Mouse (Mus musculus) hindbrain, embryonic 12.5 days (tissue): ENCODE measurements around the gene Olfr709-ps1. TPM values are rescaled to one million over a fixed set of nuclear protein-coding genes. Genes with fewer than 3 reads are reported as not detected.
"Not testable (repeated sequence)": the region's sequence is repeated elsewhere in the genome, so short reads cannot be mapped to it uniquely, and the experiment has no call there.

ENCODE experiments used
- ATAC-seq: fragments of 200-750 bp; cut with Nextera tagmentation; 2 replicates; pipeline ENCODE4 v1.8.0; 2017; ENCODE audit warnings: moderate TSS enrichment; ENCODE audit not compliant: low FRiP score
- H3K27ac ChIP-seq: fragments of 300-500 bp; sonication (generic); 2 replicates; pipeline ENCODE4 v1.5.1; 2016; ENCODE audit warnings: mild to moderate bottlenecking
- H3K27me3 ChIP-seq: fragments of 300-500 bp; sonication (generic); 2 replicates; pipeline ENCODE4 v1.6.1; 2016; ENCODE audit warnings: mild to moderate bottlenecking
- H3K36me3 ChIP-seq: fragments of 300-500 bp; sonication (generic); 2 replicates; pipeline ENCODE4 v1.6.1; 2016; ENCODE audit warnings: mild to moderate bottlenecking
- H3K4me1 ChIP-seq: fragments of 300-500 bp; sonication (generic); 2 replicates; pipeline ENCODE4 v1.6.1; 2016
- H3K4me2 ChIP-seq: fragments of 300-500 bp; sonication (generic); replicated peaks from 2 replicates; pipeline ENCODE4 v1.6.1; 2016; ENCODE audit warnings: mild to moderate bottlenecking
- H3K4me3 ChIP-seq: fragments of 300-500 bp; sonication (generic); 2 replicates; pipeline ENCODE4 v1.5.1; 2016; ENCODE audit warnings: mild to moderate bottlenecking
- H3K9ac ChIP-seq: fragments of 300-500 bp; sonication (generic); 2 replicates; pipeline ENCODE4 v1.6.1; 2016; ENCODE audit warnings: mild to moderate bottlenecking, moderate library complexity
- H3K9me3 ChIP-seq: fragments of 300-500 bp; sonication (generic); replicated peaks from 2 replicates; pipeline ENCODE4 v1.6.1; 2016; ENCODE audit warnings: mild to moderate bottlenecking
- WGBS: fragments of 180-500 bp; shearing (Covaris S2); methylation state at CpG from one replicate; pipeline ENCODE4 v1.1.7; 2016; 5-methylcytosine and 5-hydroxymethylcytosine counted together
- polyA plus RNA-seq: library from polyadenylated mRNA; unstranded; fragments of >200 nt; fragmentation: Nextera tagmentation; extraction: Ambion mirVana; gene quantifications from 2 replicates; pipeline ENCODE4 v1.2.1, GENCODE M21; 2016

The Olfr709-ps1 gene
- not detected in 2 replicates for polyA plus RNA-seq

- Histone ChIP-seq H3K9me3 (no peaks in the 10 kb centered on the region), H3K27ac (no peak within 1 kb of the TSS), H3K4me1 (no peaks in the 10 kb centered on the region), H3K9ac (no peak within 1 kb of the TSS), H3K36me3 (no peaks in the 10 kb centered on the region), H3K4me2 (no peak within 1 kb of the TSS), H3K4me3 (no peak within 1 kb of the TSS), H3K27me3 (no peaks in the 10 kb centered on the region)
- no peak for ATAC-seq
Measured at GRCm38 (mm10) chr7:106932119-106932518, at the start of gene Olfr709-ps1. Gene Olfr709-ps1 (minus strand): TSS chr7:106932219.

GRCm38 (mm10) chr7:106975353-106975752 lies 43.3 kb upstream of the Olfr709-ps1 start, which contains the start of gene Olfr711:
Gene Olfr711 (minus strand): TSS chr7:106975453.
- ATAC-seq: no peak
- Histone ChIP-seq H3K27me3 (no peaks in the 10 kb centered on the region), H3K4me3 (no peak within 1 kb of the TSS), H3K9ac (no peak within 1 kb of the TSS), H3K36me3 (no peaks in the 10 kb centered on the region), H3K9me3 (no peaks in the 10 kb centered on the region), H3K4me2 (no peak within 1 kb of the TSS), H3K27ac (no peak within 1 kb of the TSS), H3K4me1 (no peaks in the 10 kb centered on the region)
- WGBS: 71% methylated on average over 1 of the region's 1 CpGs

- H3K4me2 ChIP-seq, H3K4me3 ChIP-seq, H3K27me3 ChIP-seq, H3K27ac ChIP-seq, H3K9me3 ChIP-seq, ATAC-seq, H3K36me3 ChIP-seq, H3K9ac ChIP-seq, H3K4me1 ChIP-seq: not testable (repeated sequence)
Measured at GRCm38 (mm10) chr7:106967503-106967902, 35.5 kb upstream of the Olfr709-ps1 start.

GRCm38 (mm10) chr7:106963837-106964236 lies 31.8 kb upstream of the Olfr709-ps1 start, which contains the start of gene Olfr6:
Gene Olfr6 (minus strand): TSS chr7:106963937.
- WGBS: 83% methylated on average over 1 of the region's 1 CpGs
- H3K27me3 ChIP-seq: no peaks in the 10 kb centered on the region
- no peaks in the 10 kb centered on the region for H3K9me3 ChIP-seq
- H3K36me3 ChIP-seq: no peaks in the 10 kb centered on the region
- no peak within 1 kb of the TSS for H3K4me2 ChIP-seq
- H3K4me1 ChIP-seq: no peaks in the 10 kb centered on the region
- H3K4me3 ChIP-seq: no peak within 1 kb of the TSS
- no peak within 1 kb of the TSS for H3K27ac ChIP-seq
- no peak for ATAC-seq
- no peak within 1 kb of the TSS for H3K9ac ChIP-seq

- Histone ChIP-seq H3K9me3 (no peaks in the 10 kb centered on the region), H3K4me3 (no peak within 1 kb of the TSS), H3K4me1 (no peaks in the 10 kb centered on the region), H3K4me2 (no peak within 1 kb of the TSS), H3K9ac (no peak within 1 kb of the TSS), H3K27me3 (no peaks in the 10 kb centered on the region), H3K27ac (no peak within 1 kb of the TSS), H3K36me3 (no peaks in the 10 kb centered on the region)
- ATAC-seq: no peak
- 80% methylated on average over 3 of the region's 3 CpGs for WGBS
Measured at GRCm38 (mm10) chr7:106948212-106948611, 16.2 kb upstream of the Olfr709-ps1 start, which contains the start of gene Olfr710. Gene Olfr710 (minus strand): TSS chr7:106948312.

GRCm38 (mm10) chr7:106920961-106921360 lies 11.1 kb downstream of the Olfr709-ps1 start:
- WGBS: 89% methylated on average over 7 of the region's 7 CpGs

GRCm38 (mm10) chr7:106907676-106908075 lies 24.3 kb downstream of the Olfr709-ps1 start, which contains the start of gene Olfr1532-ps1:
Gene Olfr1532-ps1 (plus strand): TSS chr7:106908001.
- WGBS: 66% methylated on average over 2 of the region's 2 CpGs
- Histone ChIP-seq H3K9me3 (no peaks in the 10 kb centered on the region; the same call in 1 of the 2 replicates), H3K4me1 (no peaks in the 10 kb centered on the region), H3K27ac (no peak within 1 kb of the TSS), H3K27me3 (no peaks in the 10 kb centered on the region), H3K9ac (no peak within 1 kb of the TSS), H3K4me2 (no peak within 1 kb of the TSS), H3K36me3 (no peaks in the 10 kb centered on the region), H3K4me3 (no peak within 1 kb of the TSS)
- ATAC-seq: no peak

More at GRCm38 (mm10) chr7:106920961-106921360, 11.1 kb downstream of the Olfr709-ps1 start:
- not testable (repeated sequence) for H3K9ac ChIP-seq, H3K9me3 ChIP-seq, ATAC-seq, H3K4me1 ChIP-seq, H3K27me3 ChIP-seq, H3K27ac ChIP-seq, H3K4me2 ChIP-seq, H3K4me3 ChIP-seq, H3K36me3 ChIP-seq

GRCm38 (mm10) chr7:106901141-106901540 lies 30.9 kb downstream of the Olfr709-ps1 start, which contains the start of gene Olfr707:
Gene Olfr707 (minus strand): TSS chr7:106901241.
- not testable (repeated sequence) for H3K27ac ChIP-seq, H3K9ac ChIP-seq, H3K4me2 ChIP-seq, H3K4me1 ChIP-seq, ATAC-seq, H3K9me3 ChIP-seq, H3K27me3 ChIP-seq, H3K4me3 ChIP-seq, H3K36me3 ChIP-seq
- WGBS: 88% methylated on average over 3 of the region's 3 CpGs

- no peaks in the 10 kb centered on the region for H3K4me1 ChIP-seq
- H3K9ac ChIP-seq: no peak within 1 kb of the TSS
- ATAC-seq: no peak
- H3K36me3 ChIP-seq: no peaks in the 10 kb centered on the region
- no peak within 1 kb of the TSS for H3K4me3 ChIP-seq
- no peaks in the 10 kb centered on the region for H3K9me3 ChIP-seq
- H3K4me2 ChIP-seq: no peak within 1 kb of the TSS
- 91% methylated on average over 2 of the region's 2 CpGs for WGBS
- no peaks in the 10 kb centered on the region for H3K27me3 ChIP-seq
- no peak within 1 kb of the TSS for H3K27ac ChIP-seq
Measured at GRCm38 (mm10) chr7:106888062-106888461, 44.0 kb downstream of the Olfr709-ps1 start, which contains the start of gene Olfr706. Gene Olfr706 (minus strand): TSS chr7:106888162.

GRCm38 (mm10) chr7:106876791-106877190 lies 55.2 kb downstream of the Olfr709-ps1 start, which contains the start of gene Olfr705:
Gene Olfr705 (minus strand): TSS chr7:106876891.
- H3K27me3 ChIP-seq: no peaks in the 10 kb centered on the region
- H3K9ac ChIP-seq: no peak within 1 kb of the TSS
- no peaks in the 10 kb centered on the region for H3K4me1 ChIP-seq
- H3K4me3 ChIP-seq: no peak within 1 kb of the TSS
- H3K9me3 ChIP-seq: no peaks in the 10 kb centered on the region
- WGBS: 84% methylated on average over 3 of the region's 3 CpGs
- H3K4me2 ChIP-seq: no peak within 1 kb of the TSS
- ATAC-seq: no peak
- H3K36me3 ChIP-seq: no peaks in the 10 kb centered on the region
- no peak within 1 kb of the TSS for H3K27ac ChIP-seq

Other genes starting within 250 kb of the Olfr709-ps1 start
- not detected in 2 replicates for gene Olfr694, start 240.4 kb downstream of the Olfr709-ps1 start, polyA plus RNA-seq
- gene Olfr695, start 215.8 kb downstream of the Olfr709-ps1 start, polyA plus RNA-seq: not detected in 2 replicates
- not detected in 2 replicates for gene Olfr697, start 189.8 kb downstream of the Olfr709-ps1 start, polyA plus RNA-seq
- not detected in 2 replicates for gene Olfr698, start 176.8 kb downstream of the Olfr709-ps1 start, polyA plus RNA-seq
- gene Olfr699, start 139.0 kb downstream of the Olfr709-ps1 start, polyA plus RNA-seq: not detected in 2 replicates
- not detected in 2 replicates for gene Olfr700, start 123.4 kb downstream of the Olfr709-ps1 start, polyA plus RNA-seq
- gene Olfr701, start 118.1 kb downstream of the Olfr709-ps1 start, polyA plus RNA-seq: not detected in 2 replicates
- not detected in 2 replicates for gene Olfr702, start 98.3 kb downstream of the Olfr709-ps1 start, polyA plus RNA-seq
- not detected in 2 replicates for gene Olfr703, start 88.9 kb downstream of the Olfr709-ps1 start, polyA plus RNA-seq
- gene Olfr704, start 69.0 kb downstream of the Olfr709-ps1 start, polyA plus RNA-seq: not detected in 2 replicates
- not detected in 2 replicates for gene Olfr705, start 55.3 kb downstream of the Olfr709-ps1 start, polyA plus RNA-seq
- not detected in 2 replicates for gene Olfr706, start 44.1 kb downstream of the Olfr709-ps1 start, polyA plus RNA-seq
- gene Olfr707, start 31.0 kb downstream of the Olfr709-ps1 start, polyA plus RNA-seq: not detected in 2 replicates
- not detected in 2 replicates for gene Olfr1532-ps1, start 24.2 kb downstream of the Olfr709-ps1 start, polyA plus RNA-seq
- gene Olfr710, start 16.1 kb upstream of the Olfr709-ps1 start, polyA plus RNA-seq: not detected in 2 replicates
- gene Olfr6, start 31.7 kb upstream of the Olfr709-ps1 start, polyA plus RNA-seq: not detected in 2 replicates
- not detected in 2 replicates for gene Olfr711, start 43.2 kb upstream of the Olfr709-ps1 start, polyA plus RNA-seq
- gene Olfr2, start 73.9 kb upstream of the Olfr709-ps1 start, polyA plus RNA-seq: not detected in 2 replicates
- gene Olfr713, start 99.0 kb upstream of the Olfr709-ps1 start, polyA plus RNA-seq: not detected in 2 replicates
- not detected in 2 replicates for gene Olfr714, start 138.8 kb upstream of the Olfr709-ps1 start, polyA plus RNA-seq
- gene Olfr17, start 161.0 kb upstream of the Olfr709-ps1 start, polyA plus RNA-seq: not detected in 2 replicates
- gene Olfr715b, start 178.2 kb upstream of the Olfr709-ps1 start, polyA plus RNA-seq: not detected in 2 replicates
- gene Olfr715, start 198.9 kb upstream of the Olfr709-ps1 start, polyA plus RNA-seq: not detected in 2 replicates
- not detected in 2 replicates for gene Olfr716, start 206.1 kb upstream of the Olfr709-ps1 start, polyA plus RNA-seq
- not detected in 2 replicates for gene Nlrp14, start 234.8 kb upstream of the Olfr709-ps1 start, polyA plus RNA-seq